Mouse (Mus musculus): ENCODE results near the gene Cask.

The Cask gene

GRCm38 (mm10) chrX:13521288-13521687, 329.9 kb downstream of the Cask start:
- in situ Hi-C loops (cut with MboI, MseI): no loop called here

DNA sequence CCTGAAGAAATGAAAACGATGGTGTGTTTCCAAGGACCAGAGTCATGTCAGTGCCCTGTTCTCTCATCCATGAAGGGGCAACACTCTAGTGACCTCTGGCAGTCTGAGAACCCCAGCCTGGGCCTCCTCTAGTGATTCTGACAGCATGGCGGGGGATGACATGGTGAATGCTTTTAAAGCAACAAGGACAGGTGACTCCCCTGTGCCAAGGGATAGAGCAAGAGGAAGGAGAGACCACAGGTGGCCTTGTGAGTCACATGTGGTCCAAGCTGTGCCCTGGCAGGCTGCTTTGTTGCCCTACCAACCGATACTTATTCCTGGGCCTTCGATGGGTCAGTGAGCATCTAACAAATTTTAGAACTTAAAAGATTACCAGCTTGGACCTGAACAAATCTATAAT, 330.6 kb downstream of the Cask start:
- in situ Hi-C loops (cut with MboI, MseI): no loop called here

DNA sequence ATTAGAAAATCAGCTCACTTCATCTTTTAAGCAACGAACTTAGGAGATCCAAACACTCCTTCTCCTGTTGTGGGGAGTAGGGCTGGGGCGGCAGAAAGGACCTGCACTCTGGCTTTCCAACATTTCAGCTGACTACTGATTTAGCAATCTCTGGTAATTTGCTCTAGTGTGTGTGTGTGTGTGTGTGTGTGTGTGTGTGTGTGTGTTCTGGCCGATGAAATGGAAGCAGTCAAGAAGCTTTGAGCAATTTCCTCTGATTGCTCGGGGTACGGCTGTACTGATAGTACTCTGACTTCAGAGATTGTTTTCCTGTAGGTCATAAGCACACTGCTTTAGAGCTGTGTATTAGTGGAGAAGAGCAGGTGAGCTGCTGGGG, 331.8 kb downstream of the Cask start:
- in situ Hi-C loops (cut with MboI, MseI): no loop called here

DNA sequence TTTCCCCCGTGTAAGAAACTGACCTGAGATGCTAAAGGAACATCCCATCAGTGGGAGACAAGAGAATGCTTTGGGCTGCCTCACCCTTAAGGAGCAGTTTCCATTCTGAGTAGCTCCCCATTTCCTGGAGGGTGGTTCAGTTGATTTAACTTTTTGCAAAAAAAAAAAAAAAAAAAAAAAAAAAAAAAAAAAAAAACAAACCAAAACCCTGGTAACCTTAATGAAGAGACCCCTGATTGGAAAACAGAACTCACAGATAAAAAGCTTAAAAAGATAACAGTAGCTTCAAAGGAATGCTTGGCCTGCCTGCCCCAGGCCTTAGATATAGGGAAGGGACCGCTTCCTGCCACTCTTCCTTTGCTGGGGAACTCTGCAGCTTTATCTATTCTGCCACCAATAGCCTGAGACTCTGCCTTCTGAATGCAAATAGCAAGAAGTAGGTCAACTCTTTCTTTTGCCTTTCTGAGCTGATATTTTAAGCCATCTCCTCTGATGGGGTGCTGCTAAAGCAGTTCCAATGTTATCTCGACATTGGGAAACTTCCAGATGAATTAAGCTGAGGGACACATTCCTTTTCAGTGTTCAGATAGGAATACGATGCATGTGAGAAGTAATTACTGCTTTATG, 332.3 kb downstream of the Cask start:
- in situ Hi-C loops (cut with MboI, MseI): no loop called here

- in situ Hi-C loops (cut with MboI, MseI): no loop called here
Measured at GRCm38 (mm10) chrX:13518019-13518418, 333.1 kb downstream of the Cask start.

GRCm38 (mm10) chrX:13516451-13516850, 334.7 kb downstream of the Cask start:
- in situ Hi-C loops (cut with MboI, MseI): no loop called here

- in situ Hi-C loops (cut with MboI, MseI): no loop called here
Measured at GRCm38 (mm10) chrX:13513864-13514263, 337.3 kb downstream of the Cask start.

GRCm38 (mm10) chrX:13513127-13513526, 338.0 kb downstream of the Cask start:
- in situ Hi-C loops (cut with MboI, MseI): no loop called here

DNA sequence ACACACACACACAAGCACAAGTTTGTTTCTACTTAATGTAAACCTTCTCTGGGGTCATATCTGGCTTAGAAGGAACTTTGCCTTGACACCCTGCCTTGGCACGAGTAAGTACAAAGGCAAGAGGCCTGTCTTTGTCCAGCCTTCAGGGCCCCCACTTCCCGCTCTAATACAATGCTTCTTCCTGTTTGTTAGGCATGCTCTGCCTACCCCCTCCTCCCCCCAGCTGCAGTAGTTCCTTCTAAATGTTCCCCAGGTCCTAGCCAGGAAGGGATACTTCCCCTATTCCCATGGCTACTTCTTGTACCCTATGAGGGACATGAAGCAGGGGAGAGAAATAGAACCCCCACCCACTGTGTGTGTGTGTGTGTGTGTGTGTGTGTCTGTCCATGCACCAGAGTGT, 344.8 kb downstream of the Cask start:
- in situ Hi-C loops (cut with MboI, MseI): no loop called here

DNA sequence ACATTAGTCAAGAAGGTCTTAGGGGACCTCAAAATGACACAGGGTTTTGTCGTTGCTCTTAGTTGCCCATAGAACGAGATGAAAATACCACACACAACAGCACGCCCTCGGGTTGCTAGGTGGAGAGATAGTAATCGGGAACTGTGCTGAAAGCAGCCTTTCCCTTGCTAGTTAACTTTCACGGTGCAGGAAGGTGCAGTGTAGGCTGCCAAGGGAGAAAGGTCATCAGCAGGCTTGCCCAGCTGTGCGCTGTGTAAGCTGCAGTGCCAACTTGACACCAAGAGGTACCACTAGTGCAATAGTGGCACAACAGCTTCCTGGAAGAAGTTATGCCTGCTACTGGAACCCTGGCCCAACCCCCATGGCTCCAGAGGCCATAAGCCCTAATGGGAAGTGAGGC, 346.8 kb downstream of the Cask start:
- in situ Hi-C loops (cut with MboI, MseI): no loop called here

- in situ Hi-C loops (cut with MboI, MseI): no loop called here
Measured at GRCm38 (mm10) chrX:13502862-13503375, 348.2 kb downstream of the Cask start.

DNA sequence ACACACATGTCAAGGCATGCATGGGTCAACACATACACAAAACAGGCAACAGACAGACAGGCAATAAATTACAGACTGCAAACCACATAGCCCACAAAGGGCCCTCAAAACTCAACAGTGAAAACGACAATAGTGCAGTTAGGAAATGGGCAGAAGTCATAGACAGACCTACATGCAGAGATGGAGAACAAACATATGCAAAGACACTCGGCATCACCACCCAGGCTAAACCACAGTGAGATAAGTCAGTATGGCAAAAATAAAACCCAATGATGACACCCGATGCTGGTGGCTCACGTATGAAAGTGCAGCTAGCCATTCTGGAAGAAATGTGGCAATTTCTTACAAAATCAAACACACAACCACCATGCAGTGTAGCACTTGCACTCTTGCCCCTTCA, 350.9 kb downstream of the Cask start:
- in situ Hi-C loops (cut with MboI, MseI): no loop called here

DNA sequence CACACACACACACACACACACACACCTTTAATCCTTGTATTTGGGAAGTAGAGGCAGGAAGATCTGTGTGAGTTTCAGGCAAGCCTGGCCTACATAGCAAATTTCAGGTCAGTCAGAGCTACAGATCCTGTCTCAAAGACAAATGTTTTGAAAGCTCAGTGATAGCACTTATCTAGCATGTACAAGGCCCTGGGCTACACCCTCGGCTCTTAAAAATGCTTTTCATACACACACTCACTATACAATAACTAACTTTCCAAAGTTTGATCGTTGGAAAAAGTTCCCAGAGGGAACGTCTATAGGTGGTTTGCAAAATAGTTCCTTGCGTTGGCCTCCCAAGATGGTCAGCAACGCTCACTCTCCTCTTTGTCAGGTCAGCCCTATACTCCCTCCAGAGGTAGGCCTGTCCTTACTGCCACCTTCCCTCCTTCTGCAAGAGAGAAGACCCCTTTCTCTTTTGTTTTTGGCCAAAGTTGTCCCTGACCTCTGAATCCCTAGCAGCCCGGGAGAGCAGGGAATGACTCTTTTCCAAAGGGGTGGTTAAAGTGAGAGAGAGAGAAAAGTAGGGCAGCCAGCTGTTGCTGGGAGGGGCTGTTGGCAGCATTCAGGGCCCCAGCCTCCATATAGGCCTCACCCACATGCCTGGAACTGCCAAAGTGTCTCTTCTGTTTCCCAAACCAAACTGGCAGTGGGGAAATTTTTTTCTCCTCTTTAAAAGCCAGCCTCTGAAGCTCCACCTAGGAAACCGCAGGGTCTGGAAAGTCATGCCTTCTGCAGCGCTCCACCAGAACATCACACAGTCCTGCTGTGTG, 356.1 kb downstream of the Cask start:
- in situ Hi-C loops (cut with MboI, MseI): no loop called here

GRCm38 (mm10) chrX:13492922-13493321, 358.2 kb downstream of the Cask start:
- in situ Hi-C loops (cut with MboI, MseI): no loop called here

DNA sequence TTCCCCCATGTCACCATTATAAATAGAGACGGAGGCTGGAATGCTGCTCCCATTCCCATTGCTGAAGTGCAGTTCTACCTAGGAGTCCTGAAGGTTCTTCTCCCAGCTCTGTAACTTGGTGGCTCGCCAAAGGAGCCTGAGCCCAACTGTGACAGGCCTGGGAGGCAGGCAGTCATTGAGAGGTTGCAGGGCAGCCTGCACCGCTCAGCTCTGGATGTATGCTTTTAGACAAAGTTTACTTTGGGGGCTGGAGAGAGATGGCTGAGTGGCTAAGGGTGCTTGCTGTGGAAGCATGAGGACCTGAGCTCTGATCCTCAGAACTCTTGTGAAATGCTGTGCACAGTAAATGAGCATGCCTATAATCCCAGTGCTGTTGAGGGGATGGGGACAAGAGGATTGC, 360.2 kb downstream of the Cask start:
- in situ Hi-C loops (cut with MboI, MseI): no loop called here

- in situ Hi-C loops (cut with MboI, MseI): no loop called here
Measured at GRCm38 (mm10) chrX:13489761-13490160, 361.4 kb downstream of the Cask start.

DNA sequence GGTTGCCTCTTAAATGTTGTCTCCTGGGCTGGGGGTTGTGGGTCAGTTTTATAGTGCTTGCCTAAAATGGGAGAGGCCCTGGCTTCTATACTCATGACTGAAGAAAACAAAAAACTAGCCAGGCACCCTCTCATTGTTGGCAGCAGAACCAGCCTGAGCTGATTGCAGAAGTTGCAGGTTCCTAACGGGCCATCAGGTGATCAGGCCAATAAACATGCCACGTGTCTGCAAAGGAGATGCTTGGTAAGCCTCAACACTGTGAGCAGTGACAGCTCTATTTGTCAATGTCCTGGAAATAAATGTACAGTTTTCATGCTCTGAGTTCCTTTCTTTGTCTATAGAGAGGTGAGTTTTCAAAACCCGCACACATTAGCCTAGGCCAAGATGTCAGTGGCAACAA, 362.2 kb downstream of the Cask start:
- in situ Hi-C loops (cut with MboI, MseI): no loop called here

GRCm38 (mm10) chrX:13484447-13484846, 366.7 kb downstream of the Cask start:
- in situ Hi-C loops (cut with MboI, MseI): no loop called here

DNA sequence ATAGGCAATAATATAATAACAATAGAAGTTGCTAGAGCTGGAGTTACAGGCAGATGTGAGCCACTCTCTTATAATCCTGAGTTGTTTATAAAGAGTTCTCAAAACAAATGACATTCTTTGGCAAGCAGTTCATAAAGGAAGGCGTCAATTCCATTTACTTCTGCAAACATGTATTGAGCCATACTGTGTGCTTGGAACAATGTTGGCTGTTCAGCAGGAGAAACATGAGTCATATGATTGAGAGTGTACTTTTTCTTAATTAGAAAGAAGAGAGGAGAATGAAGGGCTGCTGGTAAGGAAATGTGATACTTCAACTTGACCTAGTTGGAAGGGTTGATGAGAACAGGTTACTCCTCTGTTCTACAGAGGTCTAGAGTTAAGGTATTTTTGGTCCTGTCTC, 368.6 kb downstream of the Cask start:
- in situ Hi-C loops (cut with MboI, MseI): no loop called here

DNA sequence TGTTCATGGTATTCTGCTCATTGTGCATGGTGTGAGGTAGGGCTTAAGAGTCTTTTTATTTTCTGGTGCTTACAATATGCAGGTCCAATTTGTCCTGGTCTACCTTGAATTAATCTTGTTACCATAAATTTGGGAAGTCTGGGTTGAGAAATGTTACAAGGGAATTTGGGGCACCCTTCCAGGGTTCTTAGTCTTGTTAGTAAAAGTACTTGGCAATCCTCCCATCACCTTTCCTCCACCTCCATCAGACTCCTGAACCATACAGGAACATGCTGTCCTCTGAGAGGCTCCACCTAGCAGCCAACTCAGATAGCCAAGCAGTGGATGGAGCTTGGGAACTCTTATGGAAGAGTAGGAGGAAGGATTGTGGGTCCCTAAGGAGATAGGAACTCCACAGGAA, 371.6 kb downstream of the Cask start:
- in situ Hi-C loops (cut with MboI, MseI): no loop called here

DNA sequence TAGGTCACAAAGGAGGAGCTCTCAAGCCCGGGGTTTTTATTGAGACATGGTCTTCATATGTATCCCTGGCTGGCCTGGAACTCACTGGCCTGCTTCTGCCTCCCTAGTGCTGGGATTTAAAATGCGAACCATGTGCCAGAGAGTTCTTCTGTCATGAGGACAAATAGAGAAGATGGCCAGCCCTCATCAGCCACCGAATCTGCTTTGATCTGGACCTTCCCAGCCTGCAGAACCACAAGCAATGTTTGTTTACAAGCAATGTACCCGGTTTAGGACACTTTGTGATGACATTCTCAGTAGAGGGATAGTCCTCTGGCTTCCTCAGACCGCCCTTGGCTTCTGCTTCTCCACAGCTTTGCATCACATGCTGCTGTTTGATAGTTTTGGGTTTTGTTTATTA, 372.9 kb downstream of the Cask start:
- in situ Hi-C loops (cut with MboI, MseI): no loop called here

DNA sequence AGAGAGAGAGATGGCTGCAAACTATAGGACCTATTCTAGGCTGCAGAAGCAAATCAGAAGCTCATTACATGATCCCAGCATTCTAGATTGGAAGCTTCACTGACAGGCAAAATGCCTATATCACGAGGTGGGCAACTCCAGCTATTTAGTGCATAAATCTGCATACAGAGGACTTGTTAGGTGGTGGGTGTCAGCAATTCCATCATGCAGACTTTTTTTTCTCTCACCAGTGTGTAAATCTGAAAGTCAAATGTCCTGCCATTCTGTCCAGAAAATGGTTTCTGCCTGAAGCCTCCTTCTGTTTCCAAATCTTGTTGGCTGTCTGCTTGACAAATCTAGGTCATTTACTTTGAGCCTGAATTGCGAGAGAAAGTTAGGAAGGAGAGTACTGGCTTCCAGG, 373.6 kb downstream of the Cask start:
- in situ Hi-C loops (cut with MboI, MseI): no loop called here

DNA sequence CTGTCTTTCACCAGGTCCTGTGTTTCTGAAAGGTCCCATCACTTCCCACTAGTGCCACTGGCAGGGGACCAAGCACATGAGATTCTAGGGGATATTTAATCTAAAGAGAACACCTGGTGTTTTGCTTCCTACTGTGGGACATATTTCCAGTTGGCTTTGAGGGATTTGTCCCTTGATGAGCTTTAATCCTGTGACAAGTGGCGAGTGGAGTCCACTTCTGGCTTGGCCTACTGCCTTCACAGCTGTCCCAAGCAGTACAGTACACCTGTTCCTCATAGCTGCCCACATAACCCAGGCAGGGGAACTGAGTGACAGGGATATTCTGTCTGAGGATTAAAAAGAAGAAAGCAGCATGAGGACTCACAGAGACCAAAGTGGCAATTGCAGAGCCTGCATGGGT, 375.8 kb downstream of the Cask start:
- in situ Hi-C loops (cut with MboI, MseI): no loop called here

Measured in T-helper 17 cell (primary cell).